Mouse (Mus musculus) layer of hippocampus, postnatal 14 days (tissue): Measurements from ENCODE around the gene Hfe2. TPM values are rescaled to one million over a fixed set of nuclear protein-coding genes. Genes with fewer than 3 reads are reported as not detected.
A peak's percentile ranks its signal among the peaks of the same experiment; 100 is the strongest.
"Not testable (repeated sequence)": the region's sequence is repeated elsewhere in the genome, so short reads cannot be mapped to it uniquely, and the experiment has no call there.

Experiments
- DNase-seq, 2 experiments: peaks; one replicate each; pipeline ENCODE4 v3.0.0; 2021 to 2022; ENCODE audit warnings: low spot score in 2 of 2, mixed read lengths in 1 of 2
- long read RNA-seq, 2 experiments: library from polyadenylated mRNA; stranded (forward); transcript quantifications; one replicate each; pipeline ENCODE4 v2.0.0; 2021
- total RNA-seq, 2 experiments: library from RNA; stranded (reverse); gene quantifications; 2 replicates each; pipeline ENCODE4 v1.2.3; 2021

Hfe2 gene
- under 1 TPM in 1 of 2 experiments, not detected in 1; 0.16 TPM for total RNA-seq
- long read RNA-seq, experiment 1: 0 reads
- long read RNA-seq, experiment 2: 0 reads

GRCm38 (mm10) chr3:96524914-96525313 is at the start of gene Hfe2:
Hfe2 (plus strand) TSS chr3:96525172.
- DNase-seq: no peak

- no peak for DNase-seq
These were observed 47.9 kb upstream of the Hfe2 start for GRCm38 (mm10) chr3:96477084-96477483.

GRCm38 (mm10) chr3:96477558-96477957 is 47.4 kb upstream of the Hfe2 start:
- no peak for DNase-seq

- DNase-seq: no peak
These were observed 45.7 kb upstream of the Hfe2 start for GRCm38 (mm10) chr3:96479249-96479648.

DNA sequence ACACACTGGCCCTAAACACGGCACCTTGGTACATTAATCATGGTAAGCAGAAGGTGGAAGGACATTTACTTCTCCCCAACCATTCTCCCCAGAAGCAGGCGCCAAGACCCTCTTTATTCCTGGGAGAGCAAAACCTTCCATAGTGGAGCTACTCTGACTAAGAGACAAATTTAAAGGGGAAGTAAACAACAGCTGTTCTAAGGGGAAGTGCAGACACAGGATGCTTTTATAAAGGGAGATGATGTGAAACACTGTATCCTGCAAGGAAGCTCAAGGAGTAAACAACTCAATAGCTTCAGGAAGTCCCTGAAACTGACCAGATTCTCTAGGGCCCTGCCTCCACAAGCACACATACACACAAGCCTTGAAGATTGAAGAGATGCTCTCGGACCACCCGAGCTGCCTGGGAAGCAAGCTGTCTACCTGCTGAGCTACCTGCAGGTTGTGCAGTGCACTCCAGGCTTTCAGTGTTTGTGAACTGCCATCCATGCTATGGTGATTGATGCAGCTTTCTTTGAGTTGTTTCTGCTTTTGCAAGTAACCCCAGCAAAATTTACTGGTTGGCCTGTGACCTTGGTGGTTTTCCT is 44.2 kb upstream of the Hfe2 start:
- no peak for DNase-seq

GRCm38 (mm10) chr3:96481856-96482255 is 43.1 kb upstream of the Hfe2 start:
- DNase-seq: no peak

DNA sequence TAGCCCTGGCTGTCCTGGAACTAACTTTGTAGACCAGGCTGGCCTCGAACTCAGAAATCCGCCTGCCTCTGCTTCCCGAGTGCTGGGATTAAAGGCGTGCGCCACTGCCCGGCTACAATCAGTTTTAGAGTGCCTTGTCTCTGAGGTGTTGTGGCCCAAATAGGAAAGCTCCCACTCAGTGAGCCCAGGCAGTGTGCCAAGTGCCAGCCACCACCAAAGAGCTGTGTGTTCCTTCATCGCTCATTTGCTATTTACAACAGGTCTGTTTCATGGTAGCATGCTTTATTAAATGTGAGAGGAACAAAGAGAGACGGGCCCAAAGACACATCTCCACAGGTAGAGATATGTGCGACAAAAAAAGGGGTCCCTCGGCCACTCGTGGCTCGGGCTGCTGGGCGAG is 42.5 kb upstream of the Hfe2 start:
- DNase-seq: no peak

GRCm38 (mm10) chr3:96483044-96483443 is 41.9 kb upstream of the Hfe2 start:
- DNase-seq: not testable (repeated sequence)

GRCm38 (mm10) chr3:96483946-96484345 is 41.0 kb upstream of the Hfe2 start:
- no peak for DNase-seq

DNA sequence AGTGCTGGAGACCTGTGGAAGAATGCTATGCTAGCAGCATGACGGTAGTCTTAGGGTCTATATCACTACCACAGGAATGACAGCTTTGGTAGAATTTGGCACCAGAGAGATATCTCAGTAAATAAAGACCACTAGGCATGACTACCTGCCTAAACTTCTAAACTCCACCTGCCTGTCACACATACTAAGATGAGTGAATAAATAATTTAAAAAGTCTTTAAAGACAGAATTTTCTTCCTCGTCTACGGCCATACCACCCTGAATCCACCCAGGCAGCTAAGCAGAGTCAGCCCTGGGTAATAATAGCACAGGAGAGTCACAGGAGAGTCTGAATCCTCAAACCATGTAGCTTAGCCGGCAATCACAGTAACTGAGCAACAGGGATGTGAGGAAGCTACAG is 40.1 kb upstream of the Hfe2 start:
- DNase-seq: no peak

- no peak for DNase-seq
These were observed 39.6 kb upstream of the Hfe2 start for GRCm38 (mm10) chr3:96485361-96485760.

GRCm38 (mm10) chr3:96486064-96486827 is 38.7 kb upstream of the Hfe2 start:
- not testable (repeated sequence) for DNase-seq

GRCm38 (mm10) chr3:96486828-96487559 is 38.0 kb upstream of the Hfe2 start:
- DNase-seq: not testable (repeated sequence)

GRCm38 (mm10) chr3:96487596-96488289 is 37.2 kb upstream of the Hfe2 start:
- DNase-seq: peak in 1 of 2 experiments; percentile 26

GRCm38 (mm10) chr3:96488290-96488906 is 36.6 kb upstream of the Hfe2 start:
- DNase-seq: not testable (repeated sequence)

- DNase-seq: not testable (repeated sequence)
These were observed 35.9 kb upstream of the Hfe2 start for GRCm38 (mm10) chr3:96488907-96489629.

GRCm38 (mm10) chr3:96489636-96490035 is 35.3 kb upstream of the Hfe2 start:
- DNase-seq: not testable (repeated sequence)

DNA sequence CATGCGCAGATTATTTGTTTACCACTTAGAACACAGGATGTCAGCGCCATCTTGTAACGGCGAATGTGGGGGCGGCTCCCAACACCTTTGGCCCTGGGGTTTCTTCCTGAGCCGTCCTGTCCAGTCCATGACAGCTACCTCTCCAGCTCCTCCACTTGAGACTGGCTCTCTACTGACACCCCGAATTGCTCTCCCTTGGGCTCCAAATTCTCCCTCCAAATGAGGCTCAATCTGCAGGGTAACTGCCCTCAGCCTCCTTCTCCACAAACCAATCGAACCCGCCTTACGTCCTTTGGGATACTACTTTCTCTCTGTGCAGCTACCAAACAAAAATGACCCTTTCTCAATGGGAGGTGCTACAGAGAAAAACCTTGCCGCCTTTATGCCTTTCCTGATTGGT is 30.5 kb upstream of the Hfe2 start:
- not testable (repeated sequence) for DNase-seq

- no peak for DNase-seq
These were observed 30.1 kb upstream of the Hfe2 start for GRCm38 (mm10) chr3:96494912-96495311.
